Mouse (Mus musculus) brown adipose tissue, adult 24 weeks (tissue): ENCODE data around the gene Rho. TPM values are rescaled to one million over a fixed set of nuclear protein-coding genes. Genes with fewer than 3 reads are reported as not detected.

ENCODE experiments used
- H3K27ac ChIP-seq: fragments of 200-500 bp; replicated peaks from 2 replicates; pipeline ENCODE4 v1.5.1; 2012; ENCODE audit warnings: low read depth, mild to moderate bottlenecking, low read length
- H3K4me1 ChIP-seq: fragments of 200-500 bp; 2 replicates; pipeline ENCODE4 v1.6.1; 2012; ENCODE audit warnings: low read length, mixed read lengths; ENCODE audit not compliant: control insufficient read depth, insufficient read depth, insufficient read length
- H3K4me3 ChIP-seq: fragments of 200-500 bp; 2 replicates; pipeline ENCODE4 v1.5.1; 2012; ENCODE audit warnings: low read depth, mild to moderate bottlenecking, low read length, moderate library complexity; ENCODE audit not compliant: insufficient read depth
- polyA plus RNA-seq: library from polyadenylated mRNA; stranded (reverse); fragments of >200 nt; gene quantifications from 2 replicates; pipeline ENCODE4 v1.2.4, GENCODE M21; 2012; ENCODE audit not compliant: missing spikeins, insufficient read depth, insufficient read length

Gene Rho
- polyA plus RNA-seq, 1 experiment, result not detected

DNA sequence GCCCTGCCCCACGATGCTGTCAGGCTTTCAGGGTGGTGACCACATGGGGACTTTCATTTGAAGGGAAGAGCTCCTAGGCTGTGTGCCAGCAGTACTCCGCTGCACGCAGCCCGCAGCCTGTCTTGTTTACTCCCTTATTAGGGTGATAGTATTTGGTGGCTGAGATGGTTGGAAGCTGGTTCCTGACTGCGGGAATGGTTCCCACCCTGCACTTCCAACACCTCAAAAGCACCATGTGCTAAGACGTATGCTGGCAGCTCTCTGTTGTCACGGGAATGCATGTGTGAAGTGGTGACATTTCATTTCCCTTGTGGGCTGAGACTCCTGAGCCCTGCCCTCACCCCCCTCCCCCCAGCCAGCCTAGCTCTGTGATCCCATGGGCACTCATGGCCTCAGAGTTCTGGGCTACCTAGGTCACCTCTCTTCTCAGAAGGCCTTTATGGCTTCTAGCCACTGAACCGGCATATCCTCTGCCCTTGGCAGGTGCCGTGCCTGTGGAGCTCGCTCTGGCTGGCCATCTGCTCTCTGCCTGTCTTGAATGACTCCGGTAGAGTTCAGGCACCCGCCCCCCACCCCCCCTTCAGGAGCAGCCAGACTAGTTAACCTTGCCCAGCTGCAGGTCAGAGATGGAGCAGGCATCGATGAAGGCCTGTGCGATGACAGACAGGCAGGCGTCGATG is 25.5 kb downstream of the Rho start:
- Histone ChIP-seq H3K27ac (peak overlapping the region; percentile 45), H3K4me3 (no peak overlapping the region), H3K4me1 (peaks cover 43% of the 10 kb centered on the region)

DNA sequence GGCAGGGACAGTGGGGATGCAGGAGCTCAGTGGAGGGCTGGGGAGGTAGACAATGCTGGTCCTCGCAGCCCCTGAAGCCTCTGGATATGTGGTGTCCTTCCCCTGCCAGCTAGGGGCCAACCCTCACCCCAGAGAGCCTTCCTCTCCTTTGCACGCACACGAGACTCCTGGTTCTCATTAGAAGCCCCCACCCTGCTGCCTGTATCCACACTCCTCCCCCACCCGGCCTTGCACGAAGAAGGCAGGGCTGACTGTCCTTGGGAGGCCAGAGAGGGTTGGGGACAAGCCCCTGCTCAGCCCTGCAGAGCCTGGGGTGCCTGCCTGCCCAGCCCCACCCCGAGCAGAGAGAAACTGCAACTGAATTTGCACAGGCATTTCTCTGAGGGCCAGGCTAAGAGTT is 26.1 kb downstream of the Rho start:
- H3K27ac ChIP-seq, result peak overlapping the region; percentile 45; the same call in 1 of the 2 replicates
- no peak overlapping the region for H3K4me3 ChIP-seq
- H3K4me1 ChIP-seq, result peaks cover 46% of the 10 kb centered on the region

DNA sequence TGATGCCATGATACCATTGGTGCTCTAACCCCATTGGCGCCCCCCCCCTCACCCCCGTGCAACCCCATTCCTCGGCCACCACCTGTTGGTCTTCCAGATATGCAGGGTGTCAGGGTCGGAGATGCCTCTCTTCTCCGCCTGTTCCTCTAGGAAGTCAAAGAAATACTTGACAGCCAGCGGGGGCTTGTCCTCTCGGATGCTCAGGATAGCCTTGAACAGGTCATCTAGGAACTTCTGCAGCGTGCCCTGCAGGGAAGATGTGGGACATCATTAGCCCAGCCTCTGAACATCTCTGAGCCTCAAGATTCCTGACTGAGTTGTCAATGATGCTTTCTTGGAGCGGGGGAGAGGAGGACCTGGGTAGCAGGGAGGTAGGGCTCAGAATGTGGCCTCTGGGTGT is 26.9 kb downstream of the Rho start:
- Histone ChIP-seq H3K27ac (peak overlapping the region; percentile 66), H3K4me1 (peaks cover 50% of the 10 kb centered on the region), H3K4me3 (no peak overlapping the region)

DNA sequence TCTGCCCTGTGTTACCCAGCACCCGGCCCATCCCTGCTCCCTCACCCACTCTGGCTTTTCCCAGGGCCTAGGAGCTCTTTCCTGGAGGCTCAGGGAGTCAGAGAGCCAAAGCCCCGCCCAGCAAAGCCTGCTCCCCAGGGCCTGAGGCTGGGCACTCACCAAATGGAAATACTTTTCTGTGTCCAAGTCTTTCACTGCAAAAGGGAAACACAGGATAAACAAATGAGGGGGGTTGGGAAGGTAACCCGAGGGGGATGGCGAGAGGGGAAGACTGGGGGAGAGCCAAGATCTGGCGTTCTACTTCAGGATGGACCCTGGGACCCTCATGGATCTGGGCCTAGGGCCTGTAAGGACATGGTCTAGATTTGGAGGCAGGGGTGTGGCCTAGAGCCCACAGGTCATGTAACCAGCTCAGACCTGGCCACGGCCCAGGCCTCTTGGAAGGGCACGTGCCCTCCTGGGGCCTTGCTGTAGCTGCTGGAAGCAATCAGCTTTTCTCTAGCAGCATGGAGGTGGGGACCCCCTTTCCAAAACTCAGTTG is 27.7 kb downstream of the Rho start:
- peaks cover 47% of the 10 kb centered on the region for H3K4me1 ChIP-seq
- H3K4me3 ChIP-seq, result no peak overlapping the region
- peak overlapping the region; percentile 95 for H3K27ac ChIP-seq

DNA sequence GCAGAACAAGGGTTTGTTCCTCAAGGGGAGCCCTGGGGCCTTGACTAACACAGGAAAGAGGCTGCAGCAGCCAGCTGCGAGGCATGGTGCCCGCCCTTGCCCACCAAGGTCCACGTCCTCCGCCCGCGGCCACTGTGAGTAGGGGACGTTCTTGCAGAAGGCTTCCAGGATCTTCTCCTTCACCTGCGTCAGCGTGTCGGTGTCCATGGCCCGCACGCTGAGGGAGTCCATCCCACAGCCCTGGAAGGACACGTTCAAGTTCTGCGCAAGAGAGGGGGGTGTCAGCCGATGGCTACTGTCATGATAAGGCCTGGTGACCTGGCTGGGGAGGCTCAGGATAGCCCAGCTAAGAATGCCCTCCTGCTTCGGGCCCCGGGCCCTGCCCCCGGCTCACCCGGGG is 28.8 kb downstream of the Rho start:
- Histone ChIP-seq H3K27ac (no peak overlapping the region), H3K4me1 (peaks cover 44% of the 10 kb centered on the region), H3K4me3 (no peak overlapping the region)

DNA sequence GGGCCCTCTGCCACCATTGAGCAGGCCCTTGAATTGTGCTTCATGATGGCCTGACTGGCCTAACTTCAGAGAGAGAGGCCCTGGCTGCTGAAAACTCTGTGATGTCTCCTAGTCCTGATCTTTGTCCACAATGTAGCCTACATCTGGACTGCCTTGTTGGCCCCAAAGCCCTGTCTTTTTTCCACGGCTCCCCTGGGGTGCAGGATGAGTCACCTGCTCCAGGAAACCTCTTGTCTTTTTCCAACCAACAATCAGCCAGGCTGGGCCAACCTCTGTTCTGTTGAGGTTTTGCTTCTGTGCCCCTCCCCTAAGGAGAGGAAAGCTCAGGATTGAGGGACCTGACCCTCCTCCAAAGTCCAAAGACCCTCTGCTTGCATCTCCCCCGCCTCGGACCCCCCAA is 30.2 kb downstream of the Rho start:
- H3K27ac ChIP-seq, result peak overlapping the region; percentile 20; the same call in 1 of the 2 replicates
- no peak overlapping the region for H3K4me3 ChIP-seq
- peaks cover 39% of the 10 kb centered on the region for H3K4me1 ChIP-seq

DNA sequence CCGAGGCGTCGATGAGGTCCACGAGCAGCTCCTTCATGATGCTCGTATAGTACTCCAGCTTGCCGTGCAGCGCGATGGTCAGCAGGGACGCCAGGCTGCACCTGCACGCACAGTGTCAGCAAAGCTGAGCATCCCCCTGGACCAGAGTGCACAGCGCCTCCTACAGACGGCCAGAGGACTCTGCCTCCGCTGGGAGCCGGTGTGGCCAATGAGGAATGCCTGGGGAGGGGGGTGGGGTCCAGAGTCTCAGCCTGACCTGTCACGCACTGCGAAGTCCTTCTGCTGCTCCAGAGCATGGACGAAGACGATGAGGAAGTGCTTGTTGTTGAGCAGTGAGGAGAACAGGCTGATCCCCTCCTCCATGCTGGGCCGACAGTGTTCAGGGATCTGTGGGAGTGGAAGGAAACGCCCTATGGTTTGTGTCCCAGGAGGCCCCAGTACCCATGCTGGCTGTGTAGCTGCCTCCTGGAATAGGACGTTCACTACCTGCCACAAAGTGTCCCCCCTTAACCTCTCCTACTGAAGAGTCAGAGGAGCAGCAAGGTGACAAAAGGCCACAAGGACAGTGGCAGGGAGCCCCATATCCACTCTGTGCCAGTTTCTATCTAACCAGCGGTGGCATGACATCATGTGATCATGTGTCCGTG is 31.0 kb downstream of the Rho start:
- Histone ChIP-seq H3K4me1 (peaks cover 32% of the 10 kb centered on the region), H3K27ac (no peak overlapping the region), H3K4me3 (no peak overlapping the region)

DNA sequence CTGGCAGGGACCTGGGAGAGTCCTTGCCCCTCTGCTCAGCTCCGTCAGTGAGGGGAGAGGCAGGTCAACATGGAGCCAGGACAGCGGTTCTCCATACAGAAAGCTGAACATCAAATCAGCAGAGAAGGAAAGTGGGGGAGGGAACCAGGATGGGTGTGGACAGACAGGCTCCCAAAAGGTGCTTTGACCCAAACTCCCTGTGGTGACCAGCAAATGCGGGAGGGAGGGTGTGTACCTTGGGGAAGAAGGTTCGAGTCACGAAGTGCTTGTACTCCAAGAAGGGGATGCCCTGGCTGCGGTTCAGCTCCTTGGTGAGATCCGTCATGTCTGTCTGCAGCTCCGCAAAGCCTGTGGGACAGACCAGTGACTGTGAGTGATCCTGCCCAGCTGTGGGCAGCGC is 32.1 kb downstream of the Rho start:
- H3K4me3 ChIP-seq, result no peak overlapping the region
- H3K27ac ChIP-seq, result 0 out of 2 replicates have a peak overlapping the region, but pooled peaks have one; percentile 7
- H3K4me1 ChIP-seq, result peaks cover 33% of the 10 kb centered on the region

DNA sequence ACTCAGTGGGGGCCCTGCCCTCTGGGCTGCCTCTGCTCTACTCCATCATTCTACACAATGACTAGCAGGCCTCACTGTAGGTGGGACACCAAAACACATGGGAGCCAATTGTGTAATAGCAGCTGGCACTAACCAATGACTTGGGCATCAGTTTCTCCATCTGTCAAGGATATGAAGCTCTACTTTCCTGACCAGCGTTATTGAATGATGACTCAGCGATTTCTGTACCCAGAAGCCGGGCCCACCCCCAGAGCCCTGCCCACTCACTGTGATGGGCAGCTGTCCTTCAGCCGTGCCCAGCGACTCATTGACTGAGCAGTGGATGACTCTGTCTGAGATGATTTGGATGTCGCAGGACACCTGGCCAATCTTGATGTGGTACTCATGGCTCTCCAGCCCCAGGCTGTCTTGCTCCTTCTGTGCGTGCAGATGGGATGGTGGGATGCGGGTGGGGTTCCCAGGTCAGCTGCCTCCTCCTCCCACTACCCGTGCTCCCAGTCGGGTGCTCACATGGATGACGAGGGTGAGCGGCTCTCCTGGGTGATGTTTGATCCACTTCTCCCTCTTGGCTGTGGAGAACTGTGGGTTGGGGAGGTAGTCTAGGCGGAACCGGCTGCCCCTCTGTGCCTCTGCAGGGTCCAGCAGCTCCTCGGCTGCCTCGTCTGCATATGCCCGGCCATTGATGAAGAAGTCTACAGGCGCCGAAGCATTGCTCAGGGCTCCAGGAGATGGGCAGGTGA is 34.8 kb downstream of the Rho start:
- Histone ChIP-seq H3K27ac (no peak overlapping the region), H3K4me1 (peaks cover 29% of the 10 kb centered on the region), H3K4me3 (no peak overlapping the region)

DNA sequence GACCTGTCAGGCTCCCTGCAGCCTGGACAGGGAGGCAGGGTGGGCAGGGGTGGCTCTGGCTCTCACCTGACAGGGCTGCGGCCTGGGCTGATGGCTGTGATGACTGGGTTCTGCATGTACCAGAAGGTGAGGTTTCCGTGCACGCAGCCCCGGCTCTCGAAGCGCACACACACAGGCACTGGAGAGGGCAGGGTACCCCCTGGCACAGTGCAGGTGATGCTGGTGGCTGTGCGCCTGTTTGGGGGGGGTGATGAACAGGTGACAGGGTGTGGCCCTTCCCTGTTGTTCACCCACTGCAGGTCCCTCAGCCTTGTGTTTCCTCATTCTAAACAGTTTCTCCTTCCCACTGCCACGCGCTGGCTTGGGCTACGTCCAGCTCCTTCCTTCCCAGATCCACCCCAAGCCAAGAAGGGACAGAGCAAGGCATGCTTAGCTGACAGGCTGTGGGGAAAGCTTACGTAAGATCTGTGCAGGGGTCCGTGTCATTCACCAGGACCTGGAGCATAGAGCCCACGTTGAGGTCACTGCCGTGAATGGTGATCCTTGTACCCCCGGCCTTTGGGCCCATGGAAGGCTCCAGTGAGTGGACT is 35.8 kb downstream of the Rho start:
- H3K4me3 ChIP-seq, result no peak overlapping the region
- no peak overlapping the region for H3K27ac ChIP-seq
- peaks cover 38% of the 10 kb centered on the region for H3K4me1 ChIP-seq

DNA sequence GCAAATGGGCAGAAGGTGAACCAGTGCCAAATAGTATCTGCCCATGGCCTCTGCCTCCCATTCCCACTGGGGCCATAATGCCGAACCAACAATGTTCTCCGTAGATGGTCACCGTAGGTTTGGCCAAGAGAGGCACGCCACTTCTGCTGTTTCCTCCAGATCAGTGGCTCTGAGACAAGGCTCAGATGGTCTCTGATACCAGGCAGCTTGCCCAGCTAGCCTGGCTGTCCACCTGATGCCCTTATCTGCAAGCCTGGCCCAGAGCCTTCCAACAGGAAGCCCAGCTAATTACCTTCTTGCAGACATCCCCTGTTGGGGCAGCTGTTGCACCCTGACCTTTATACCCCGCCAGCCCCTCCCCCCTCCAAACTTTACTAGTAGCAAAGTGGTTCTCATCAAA is 36.5 kb downstream of the Rho start:
- peaks cover 37% of the 10 kb centered on the region for H3K4me1 ChIP-seq
- no peak overlapping the region for H3K27ac ChIP-seq
- no peak overlapping the region for H3K4me3 ChIP-seq

DNA sequence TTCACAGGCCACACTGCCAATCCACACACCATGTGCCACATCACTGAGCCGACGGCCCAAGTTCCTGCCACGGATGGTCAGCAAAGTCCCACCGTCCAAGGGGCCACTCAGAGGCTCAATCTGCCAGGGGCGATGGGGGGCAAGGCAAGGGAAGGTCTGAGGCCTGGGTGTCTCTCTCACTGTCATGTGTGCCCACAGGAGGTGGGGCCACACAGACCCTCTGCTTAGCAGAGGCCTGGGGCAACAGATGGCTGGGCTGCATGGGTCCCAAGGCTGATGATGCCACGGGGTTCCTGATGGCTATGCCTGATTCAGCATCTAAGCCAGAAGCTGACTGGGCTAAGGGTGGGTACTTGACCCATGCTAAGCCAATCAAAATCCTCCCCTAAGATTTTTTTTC is 37.2 kb downstream of the Rho start:
- Histone ChIP-seq H3K4me3 (no peak overlapping the region), H3K27ac (no peak overlapping the region), H3K4me1 (peaks cover 36% of the 10 kb centered on the region)

DNA sequence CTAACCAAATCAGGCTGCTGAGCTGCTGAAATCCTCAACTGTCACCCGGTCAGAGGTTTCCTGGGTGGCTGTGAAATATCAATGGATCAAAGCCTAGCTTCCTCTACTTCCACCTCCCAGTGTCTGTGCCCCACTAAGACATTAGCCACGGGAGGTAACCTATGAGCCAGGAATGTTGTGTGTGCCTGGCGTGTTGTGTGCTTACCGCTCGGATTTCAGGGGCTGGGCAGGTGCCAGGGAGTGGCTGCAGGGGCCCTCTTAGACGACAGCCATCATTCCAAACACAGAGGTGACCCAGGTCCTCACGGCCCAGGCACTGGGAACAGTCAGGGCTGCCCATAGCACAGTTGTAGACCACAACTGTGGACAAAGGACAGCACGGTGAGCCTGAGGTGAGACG is 37.6 kb downstream of the Rho start:
- Histone ChIP-seq H3K27ac (no peak overlapping the region), H3K4me1 (peaks cover 39% of the 10 kb centered on the region), H3K4me3 (no peak overlapping the region)

DNA sequence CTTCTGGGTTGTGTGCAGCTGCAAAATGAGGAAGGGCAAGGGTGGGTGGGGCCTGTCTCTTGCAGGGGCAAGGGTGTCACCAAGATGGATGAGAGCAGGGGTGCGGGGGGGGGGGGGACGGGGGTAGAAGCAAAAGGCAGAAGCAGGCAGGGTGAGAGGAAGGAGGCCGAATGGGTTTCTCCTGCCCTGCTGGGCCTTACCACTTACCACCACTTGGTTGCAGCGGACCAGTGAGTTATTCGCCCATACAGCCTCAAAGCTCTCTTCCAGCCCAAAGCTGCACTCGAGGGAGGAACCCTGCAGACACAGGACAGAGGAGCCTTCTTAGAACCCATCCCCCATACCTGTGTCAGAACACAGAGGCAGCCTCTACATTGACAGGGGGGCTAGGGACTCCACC is 38.4 kb downstream of the Rho start:
- H3K4me1 ChIP-seq, result peaks cover 39% of the 10 kb centered on the region
- H3K27ac ChIP-seq, result no peak overlapping the region
- no peak overlapping the region for H3K4me3 ChIP-seq
